Mouse (Mus musculus) erythroblast, adult 5-6 weeks (primary cell): Measurements from ENCODE around the gene Decr2. TPM values are rescaled to one million over a fixed set of nuclear protein-coding genes. Genes with fewer than 3 reads are reported as not detected.
"Not testable (repeated sequence)": the region's sequence is repeated elsewhere in the genome, so short reads cannot be mapped to it uniquely, and the experiment has no call there.

Source experiments
- ATAC-seq: replicated peaks from 2 replicates; pipeline ENCODE4 v1.8.0; 2016; ENCODE audit warnings: moderate number of reproducible peaks, mild to moderate bottlenecking, moderate TSS enrichment, inconsistent platforms; ENCODE audit not compliant: poor library complexity, low FRiP score, severe bottlenecking
- total RNA-seq, 2 experiments: library from RNA; stranded (forward) in 1 of 2; stranded (reverse) in 1 of 2; fragments of 150-400 nt in 1 of 2; fragments of 200-764, 138-1000 nt in 1 of 2; gene quantifications; 2 replicates each; pipeline versions ENCODE4 v1.2.3 to v1.2.4; 2015 to 2017; ENCODE audit warnings: low replicate concordance in 2 of 2

The Decr2 gene
- total RNA-seq, 2 experiments from 2014 or later, result 3.2 TPM; not detected in 1

GRCm38 (mm10) chr17:26068831-26069739, 21.1 kb downstream of the Decr2 start, which contains the start of gene Rab11fip3:
Rab11fip3 (minus strand) TSS chr17:26069555.
- ATAC-seq, result peak; percentile 82

GRCm38 (mm10) chr17:26068024-26068830, 21.9 kb downstream of the Decr2 start:
- ATAC-seq, result 0 out of 2 replicates have a peak, but pooled peaks have one; percentile 34

- no peak for ATAC-seq
Measured at GRCm38 (mm10) chr17:26066488-26067020, 23.6 kb downstream of the Decr2 start.

DNA sequence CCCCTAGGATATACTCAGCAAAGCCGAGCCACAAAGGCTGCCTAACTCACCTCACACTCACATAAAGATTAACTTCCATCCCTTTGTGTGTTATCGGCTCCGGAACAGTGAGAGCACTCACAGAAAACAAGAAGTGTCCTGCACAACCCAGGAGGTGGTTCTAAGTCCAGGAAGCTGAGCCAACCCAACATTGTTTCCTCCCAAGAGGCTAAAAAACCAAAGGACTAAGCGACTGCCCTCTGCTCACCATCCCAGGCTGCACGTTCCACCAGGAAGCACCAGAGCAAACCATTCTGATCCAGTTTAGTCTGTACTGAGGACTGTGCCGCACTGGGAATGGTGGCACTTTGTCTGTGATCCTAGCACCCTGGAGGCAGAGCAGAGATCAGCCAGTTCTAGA, 25.2 kb downstream of the Decr2 start:
- no peak for ATAC-seq

DNA sequence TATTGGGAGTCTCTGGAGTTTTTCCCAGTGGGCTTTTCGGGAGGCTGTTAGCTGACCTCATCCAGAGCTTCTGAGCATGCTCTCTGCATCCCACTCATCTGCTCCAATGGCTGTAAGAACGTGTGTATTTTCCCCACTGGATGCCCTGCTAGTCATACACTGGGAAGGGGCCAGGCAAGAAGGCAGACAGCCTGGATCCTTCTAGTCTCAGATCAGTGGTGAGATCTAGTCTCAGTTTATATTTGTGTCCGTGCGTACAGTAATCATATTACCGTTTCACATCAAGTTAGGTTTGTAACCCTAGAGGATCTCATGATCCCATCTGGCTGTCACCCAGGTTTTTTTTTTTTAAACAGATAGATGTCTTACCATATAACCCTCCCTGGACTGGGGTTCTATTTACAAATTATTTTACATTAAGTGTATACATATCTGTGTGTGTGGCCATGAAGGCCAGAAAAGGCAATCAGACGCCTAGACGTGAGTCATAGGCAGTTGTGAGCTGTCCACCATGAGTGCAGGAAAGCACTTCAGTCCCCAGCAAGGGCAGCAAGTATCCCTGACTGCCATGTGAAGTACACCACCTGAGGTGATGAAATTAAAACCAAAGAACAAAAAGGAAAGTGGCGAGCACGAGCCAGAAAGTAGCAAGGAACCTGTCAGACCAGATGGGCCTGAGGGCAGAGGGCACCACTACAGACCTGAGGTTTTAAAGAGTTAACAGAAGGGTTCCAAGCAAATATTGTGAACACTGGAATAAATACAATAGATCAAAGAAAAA, 32.2 kb downstream of the Decr2 start:
- no peak for ATAC-seq

DNA sequence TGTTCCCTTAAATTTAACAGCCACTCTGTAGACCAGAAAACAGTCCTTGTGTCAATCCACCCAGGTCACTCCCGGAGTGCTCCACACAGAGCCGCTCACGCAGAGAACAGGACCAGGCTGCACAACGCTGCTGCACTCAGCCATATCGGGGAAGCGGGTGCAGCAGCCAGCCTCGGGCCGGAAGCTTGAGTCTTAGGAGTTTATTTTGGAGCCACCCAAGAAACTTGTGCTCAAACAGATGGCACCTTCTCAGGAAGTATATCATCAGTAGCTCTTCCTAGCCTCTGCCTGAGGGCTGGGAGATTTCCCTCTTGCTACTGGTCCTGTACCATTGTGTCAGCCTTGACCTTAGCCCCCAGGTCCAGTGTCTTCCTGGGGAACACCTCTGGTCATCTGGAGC, 32.9 kb downstream of the Decr2 start:
- ATAC-seq, result no peak

DNA sequence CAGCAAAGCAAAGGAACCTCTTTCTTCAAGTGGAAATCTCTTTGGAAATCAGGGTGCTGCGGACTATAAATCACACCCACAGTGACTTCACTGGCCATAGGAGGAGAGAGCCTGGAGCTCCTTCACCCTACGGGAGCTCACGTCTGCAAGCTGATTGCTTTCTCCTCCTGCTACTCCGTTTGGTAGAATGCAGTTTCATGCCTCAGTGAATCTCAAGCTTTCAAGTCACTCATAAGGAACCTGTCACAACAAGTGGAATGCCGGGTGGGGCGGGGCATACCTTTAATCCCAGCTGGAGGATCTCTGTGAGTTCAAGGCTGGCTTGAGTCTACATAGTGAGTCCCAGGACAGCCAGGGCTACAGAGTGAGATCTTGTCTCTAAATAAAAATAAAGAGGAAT, 35.0 kb downstream of the Decr2 start:
- no peak for ATAC-seq

DNA sequence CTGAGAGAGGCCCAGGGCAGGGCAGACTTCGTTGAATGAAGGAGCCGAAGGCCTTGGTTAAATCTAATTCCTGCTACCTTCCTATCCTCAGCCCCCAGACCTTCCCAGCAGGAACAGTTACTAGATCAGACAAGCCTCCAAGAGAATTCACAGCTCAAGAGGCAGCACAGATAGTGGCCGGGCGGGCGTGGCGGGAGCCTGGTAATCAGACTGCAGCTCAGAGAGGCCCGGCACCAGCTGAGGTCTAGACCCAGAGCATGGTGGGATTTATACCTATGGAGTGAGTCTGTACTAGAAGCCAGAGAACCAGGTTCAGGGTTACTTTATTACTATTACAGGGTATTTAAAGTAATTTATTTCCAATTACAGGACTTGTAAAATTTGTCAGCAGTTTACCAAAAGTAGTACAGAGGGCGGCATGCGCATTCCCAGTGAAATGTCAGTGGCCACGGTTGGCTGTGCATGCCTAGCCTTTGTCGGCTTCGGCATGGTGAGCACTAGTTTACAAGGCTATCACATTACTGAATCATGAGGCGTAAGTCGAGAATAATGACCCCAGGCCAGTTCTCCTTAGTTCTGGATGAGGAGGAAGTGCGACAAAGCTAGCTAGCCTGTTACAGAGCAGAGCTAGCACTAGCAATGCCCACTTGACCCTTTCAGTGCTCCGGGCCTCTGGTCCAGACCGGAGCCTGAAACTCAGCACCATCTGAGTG, 35.8 kb downstream of the Decr2 start:
- ATAC-seq, result no peak

DNA sequence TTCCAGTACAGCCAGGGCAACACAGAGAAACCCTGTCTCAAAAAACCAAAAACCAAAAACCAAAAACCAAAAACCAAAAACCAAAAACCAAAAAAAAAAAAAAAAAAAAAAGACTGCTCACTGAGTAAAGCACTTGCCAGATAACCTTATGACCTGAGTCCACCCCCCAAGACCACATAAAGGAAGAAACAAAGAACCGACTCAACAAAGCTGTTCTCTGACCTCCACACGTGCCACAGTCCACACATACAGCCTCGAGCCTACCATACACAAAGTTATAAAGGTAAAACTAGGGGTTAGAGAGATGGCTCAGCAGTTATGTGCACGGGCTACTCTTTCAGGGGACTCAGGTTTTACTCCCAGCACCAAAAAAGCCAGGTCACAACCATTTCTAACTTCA, 37.4 kb downstream of the Decr2 start:
- no peak for ATAC-seq

DNA sequence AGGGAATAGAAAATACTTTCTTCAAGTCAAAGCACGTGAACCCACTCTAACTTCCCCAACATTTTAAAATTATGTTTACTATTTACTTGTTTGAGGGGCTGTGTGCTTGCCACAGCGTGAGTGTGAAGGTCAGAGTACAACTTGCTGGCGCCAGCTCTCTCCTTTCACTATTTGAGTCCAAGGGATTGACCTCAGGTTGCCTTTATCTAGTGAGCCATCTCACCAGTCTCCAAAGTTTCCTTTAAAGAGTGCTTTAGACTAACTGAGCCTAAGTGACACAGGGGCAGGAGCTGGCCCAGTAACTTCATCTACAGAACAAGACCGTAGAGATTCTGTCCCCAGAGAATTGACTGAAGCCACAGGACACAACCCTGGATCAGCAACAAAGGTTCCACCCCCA, 38.1 kb downstream of the Decr2 start:
- ATAC-seq, result no peak

DNA sequence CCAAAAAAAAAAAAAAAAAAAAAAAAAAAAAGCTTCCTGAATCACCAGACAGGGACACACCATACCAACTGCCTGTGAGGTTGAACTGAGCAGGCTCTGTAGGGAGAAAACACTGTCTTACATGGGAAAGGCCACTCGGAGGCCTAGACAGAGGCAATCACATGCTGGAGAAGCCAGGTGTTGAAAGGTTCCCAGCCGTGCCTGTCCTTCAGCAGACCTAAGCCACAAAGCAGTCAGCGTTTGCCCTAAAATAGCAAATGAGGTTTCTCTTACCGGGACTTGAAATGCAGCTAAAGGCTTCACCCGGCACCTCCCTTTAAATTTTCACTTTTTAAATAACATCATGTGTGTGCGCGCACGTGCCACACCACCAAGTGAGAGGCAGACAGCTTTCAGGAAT, 42.0 kb downstream of the Decr2 start:
- ATAC-seq, result no peak

GRCm38 (mm10) chr17:26046253-26046997, 43.7 kb downstream of the Decr2 start:
- no peak for ATAC-seq

- ATAC-seq, result no peak
Measured at GRCm38 (mm10) chr17:26045285-26045684, 44.9 kb downstream of the Decr2 start.

- ATAC-seq, result no peak
Measured at GRCm38 (mm10) chr17:26043249-26043636, 46.9 kb downstream of the Decr2 start.

DNA sequence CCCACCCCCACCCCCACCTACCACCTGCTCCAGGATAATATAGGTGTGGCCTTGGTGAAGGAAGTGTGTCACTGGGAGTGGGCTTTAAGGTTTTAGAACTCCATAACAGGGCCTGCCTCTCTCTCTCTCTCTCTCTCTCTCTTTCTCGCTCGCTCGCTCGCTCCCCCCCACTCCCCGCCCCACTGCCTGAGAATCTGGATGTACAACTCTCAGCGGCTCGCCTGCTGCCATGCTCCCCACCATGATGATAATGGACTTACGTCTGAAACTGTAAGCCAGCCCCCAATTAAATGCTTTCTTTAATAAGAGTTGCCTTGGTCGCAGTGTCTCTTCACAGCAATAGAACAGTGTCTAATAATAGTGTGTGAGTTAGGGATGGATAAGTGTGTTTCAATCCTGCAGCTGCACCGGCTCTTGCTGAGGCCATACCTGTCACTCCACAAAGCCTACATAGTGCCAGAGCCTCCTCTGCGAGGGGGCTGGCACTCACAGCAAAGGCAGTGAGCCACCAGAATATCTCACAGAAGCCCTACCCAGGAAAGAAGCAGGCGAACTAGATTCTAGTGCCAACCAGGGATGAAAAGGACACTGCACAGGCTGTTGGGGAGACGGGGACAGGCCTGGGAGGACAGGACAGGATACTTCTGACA, 47.4 kb downstream of the Decr2 start:
- ATAC-seq, result no peak

GRCm38 (mm10) chr17:26041111-26041802, 48.9 kb downstream of the Decr2 start:
- peak; percentile 83 for ATAC-seq

DNA sequence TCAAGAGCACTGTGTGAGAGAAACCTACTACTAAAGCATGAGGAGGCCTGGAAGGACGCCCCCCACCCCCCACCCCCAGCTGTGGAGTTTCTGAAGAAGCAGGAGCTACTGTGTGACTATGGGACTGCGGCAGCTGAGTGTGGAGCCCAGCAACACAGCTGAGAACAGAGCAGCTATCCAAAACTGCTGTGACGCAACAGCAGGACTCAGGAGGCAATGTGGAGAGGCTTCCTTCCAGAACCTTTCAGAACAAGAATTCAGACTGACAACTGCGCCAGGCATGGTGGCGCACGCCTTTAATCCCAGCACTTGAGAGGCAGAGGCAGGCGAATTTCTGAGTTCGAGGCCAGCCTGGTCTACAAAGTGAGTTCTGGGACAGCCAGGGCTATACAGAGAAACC, 49.4 kb downstream of the Decr2 start:
- ATAC-seq, result not testable (repeated sequence)
